Mouse (Mus musculus): ENCODE measurements at regions not wholly inside any gene's neighbourhood (a gene's known extent, or its start where the extent isn't known, plus 50 kb on each side); places are given as distances from the start of the nearest gene placed in this dataset.

DNA sequence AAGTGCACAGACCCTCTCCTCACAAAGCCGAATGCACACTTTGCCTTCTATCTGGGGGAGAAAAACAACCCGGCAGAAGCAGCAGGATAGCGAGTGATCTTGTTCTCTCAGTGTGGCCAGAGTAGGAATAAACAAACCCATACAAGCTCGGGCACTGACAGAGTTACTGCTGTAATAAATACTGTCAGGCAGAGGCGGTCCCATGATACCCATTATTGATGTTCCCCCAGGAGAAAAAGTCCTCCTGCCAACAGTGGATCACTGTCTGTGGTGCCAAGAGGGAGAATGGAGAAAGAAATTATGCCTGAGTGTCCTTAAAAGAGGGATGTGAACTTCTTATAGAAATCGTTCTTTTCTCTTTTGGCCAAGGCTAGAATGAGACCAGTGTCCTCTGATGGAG lies 200.2 kb downstream of the Adra2a start:
- no peak for DNase-seq (ENCODE audit: low read depth, low spot score)

DNA sequence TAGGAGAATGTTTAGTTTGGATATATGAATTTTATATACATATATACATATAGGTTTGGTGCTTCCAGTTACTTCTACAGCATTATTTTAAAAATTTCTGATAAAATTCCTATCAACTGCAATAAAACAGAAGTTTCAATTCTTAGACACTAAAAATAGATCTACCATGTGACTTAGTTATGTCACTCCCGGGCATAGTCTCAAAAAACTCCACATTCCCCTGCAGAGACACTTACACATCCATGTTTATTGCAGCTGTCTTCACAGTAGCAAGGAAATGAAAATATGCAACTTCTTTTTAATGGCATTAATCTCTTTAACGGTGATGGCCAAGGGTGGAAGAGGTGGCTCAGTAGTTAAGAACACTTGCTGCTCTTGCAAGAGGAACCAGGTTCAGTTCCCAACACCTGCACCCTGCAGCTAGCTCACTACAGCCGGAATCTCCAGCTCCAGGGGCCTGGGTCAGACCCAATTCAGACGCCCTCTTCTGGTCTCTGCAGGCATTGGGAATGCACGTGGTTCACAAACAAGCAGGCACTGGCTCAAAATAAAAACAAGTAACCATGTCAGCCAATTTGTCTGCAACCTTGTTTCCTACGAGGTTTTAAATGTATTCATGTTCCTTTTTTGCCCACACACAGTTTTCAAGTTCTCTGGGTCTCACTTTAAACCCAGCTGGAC lies 204.4 kb downstream of the Adra2a start:
- peak; percentile 68 for DNase-seq (ENCODE audit: low read depth, low spot score)

DNA sequence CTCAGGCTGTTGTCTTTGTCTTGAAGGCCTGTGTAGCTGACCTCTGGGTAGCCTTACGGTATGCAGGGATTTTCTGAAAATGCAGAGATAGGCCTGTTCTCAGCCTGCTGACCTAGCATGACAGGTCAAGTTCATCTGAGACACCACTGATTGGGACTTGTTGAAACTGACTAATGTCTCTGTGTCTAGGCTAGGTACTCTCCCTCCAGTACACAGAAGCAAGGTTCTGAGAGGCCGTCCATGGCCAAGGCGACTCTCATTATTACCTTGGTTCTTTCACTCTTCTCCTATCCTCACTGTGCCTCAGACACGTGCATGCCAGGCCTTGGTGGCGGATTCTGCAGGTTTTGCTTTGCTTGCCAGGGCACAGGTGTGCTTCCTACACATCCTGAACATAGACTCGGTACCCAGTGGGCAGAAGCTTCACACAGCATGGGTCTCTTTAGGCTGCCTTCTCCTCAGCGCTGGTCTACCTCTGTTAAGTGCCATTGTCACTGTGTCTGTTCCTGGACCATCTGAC lies 208.3 kb downstream of the Adra2a start:
- no peak for DNase-seq (ENCODE audit: low read depth, low spot score)

DNA sequence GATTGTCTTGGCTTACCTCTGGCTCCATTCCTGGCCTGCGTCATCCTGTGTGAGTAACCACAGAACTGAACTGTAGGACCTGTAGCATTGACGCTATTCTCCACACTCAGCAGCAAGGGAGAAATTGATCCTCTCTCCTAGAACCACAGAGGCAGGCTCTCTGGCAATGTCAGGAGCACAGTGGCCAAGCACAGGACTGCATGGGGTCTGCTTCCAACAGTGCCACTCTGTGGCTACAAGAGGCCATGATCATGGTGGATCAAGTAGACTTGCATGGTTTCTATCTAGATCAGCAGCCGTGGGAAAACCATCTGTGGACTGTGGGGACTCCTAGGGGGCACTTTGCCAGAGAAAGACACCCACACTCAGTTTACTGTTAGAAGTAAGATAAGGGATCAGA lies 213.9 kb downstream of the Adra2a start:
- peak; percentile 23 for DNase-seq (ENCODE audit: low read depth, low spot score)

DNA sequence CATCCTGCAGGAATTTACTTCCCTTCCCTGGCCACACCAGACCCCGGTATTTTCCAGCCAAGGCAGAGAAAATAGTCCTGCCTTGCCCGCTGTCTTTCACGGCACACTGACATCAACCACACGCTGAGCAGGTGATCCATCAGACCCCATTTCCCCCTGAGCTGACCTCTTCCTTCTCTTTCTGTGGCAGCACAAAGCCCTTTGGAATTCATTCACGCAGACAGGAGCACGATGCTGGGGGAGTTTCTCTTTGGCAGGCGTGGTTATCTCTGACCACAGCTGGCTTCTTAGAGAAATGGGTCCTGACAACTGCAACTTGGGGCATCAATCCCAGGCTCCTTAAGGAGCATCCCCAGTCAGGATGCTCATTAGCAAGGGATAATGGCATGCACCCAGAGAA lies 215.2 kb downstream of the Adra2a start:
- DNase-seq (ENCODE audit: low read depth, low spot score): no peak

DNA sequence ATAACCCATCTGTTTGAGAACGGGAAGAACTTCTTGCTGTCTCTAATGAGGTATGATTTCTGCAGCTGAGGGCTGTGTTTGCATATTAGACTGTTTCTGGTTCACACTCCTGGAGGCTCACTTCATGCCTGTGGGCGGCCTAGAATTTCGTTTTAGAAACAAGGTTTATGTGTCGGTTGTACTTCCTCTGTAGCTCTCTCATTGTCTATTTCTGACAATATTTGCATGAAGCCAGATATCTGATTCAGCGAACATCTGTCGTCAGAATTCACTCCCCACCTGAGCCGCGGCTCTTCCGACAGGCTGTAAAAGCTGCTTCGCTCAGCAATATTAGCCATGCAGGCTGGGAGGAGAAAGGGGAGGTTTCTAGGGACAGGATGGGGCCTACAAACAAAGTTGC lies 233.4 kb downstream of the Adra2a start:
- no peak for DNase-seq (ENCODE audit: low read depth, low spot score)

DNA sequence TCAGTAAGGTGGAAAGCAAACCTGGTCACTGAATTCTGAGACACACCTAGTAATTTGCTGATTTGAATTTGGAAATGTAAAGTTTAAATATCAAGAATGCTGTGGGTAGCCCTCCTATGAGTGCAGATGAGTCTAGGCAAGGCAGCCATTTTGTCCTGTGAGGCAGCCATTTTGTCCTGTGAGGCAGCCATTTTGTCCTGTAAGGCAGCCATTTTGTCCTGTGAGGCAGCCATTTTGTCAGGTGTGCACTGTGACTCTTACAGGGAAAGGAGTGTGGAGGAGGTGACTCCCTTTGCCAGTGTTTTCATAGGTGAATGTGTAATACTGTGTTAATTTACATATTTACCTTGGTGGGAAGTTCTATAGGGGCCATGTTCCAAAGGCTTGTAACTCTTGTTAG lies 241.5 kb downstream of the Adra2a start:
- DNase-seq (ENCODE audit: low read depth, low spot score): peak; percentile 43

DNA sequence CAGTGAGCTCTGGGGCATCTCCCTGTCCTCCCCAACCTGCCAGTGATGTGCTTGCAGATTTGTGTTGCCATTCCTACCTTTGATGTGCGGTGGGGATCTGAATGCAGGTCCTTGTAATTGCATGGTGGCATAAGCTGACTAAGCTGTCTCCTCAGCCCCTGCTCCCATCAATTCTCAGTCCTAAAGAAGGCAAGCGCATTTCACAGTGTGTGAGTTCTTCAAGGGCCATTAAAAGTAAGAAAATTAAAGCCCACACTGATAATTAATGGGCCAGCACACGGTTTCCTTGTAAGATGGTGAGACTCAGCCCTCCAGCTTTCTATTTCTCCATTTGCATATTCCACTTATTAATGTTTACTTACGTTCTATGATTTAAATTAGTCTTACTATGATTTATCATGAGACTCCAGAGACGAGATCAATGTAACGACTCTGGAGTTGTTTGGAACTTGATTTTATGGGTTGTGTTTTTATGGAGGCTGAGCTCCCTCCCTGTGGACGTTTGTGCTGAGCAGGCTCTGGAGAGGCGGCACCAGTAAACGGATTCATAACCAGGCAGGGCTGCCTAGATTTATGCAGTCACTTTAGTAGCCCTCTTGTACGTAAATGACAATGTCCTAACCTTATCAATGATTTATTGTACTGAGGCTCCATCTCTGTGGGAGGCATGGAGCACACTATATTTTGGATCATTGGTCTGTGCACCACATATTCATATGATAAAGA lies 253.9 kb downstream of the Adra2a start:
- DNase-seq (ENCODE audit: low read depth, low spot score): no peak

DNA sequence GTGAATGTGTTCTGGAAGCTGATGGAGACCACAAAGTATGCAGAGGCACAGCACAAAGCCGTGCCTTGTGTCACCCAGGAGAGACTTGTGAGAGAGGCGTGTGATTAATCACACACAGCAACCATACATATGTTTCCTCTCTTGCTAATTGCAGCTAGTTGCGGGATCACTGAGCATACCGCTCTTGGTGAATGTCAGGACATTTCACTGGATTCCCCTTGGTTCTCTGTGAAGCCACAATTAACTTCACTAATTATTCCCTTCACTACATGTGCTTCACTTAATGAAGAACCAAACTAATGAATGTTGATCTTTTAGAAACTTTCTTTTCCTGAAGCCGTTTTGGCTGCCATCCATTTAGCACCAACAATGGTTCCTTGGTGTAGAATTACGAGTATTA lies 267.3 kb downstream of the Adra2a start:
- DNase-seq (ENCODE audit: low read depth, low spot score): no peak

DNA sequence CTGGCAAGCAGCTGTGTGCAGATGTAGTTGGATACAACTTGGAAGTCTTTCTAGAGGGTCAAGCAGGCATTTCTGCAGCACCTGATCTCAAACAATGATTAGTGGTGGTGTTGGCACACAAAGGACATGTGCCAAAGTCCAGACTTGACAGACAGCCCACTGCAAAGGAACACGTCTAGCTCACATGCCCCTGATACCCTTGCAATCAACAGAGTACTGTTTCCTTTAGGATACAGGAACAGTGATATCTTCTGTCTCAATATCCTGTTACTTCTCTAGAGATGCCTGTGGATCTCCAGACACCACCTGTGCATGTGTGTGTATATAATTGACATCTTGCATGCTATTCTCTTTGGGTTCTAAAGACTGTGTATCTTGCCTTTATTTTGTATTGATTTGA lies 267.8 kb downstream of the Adra2a start:
- DNase-seq (ENCODE audit: low read depth, low spot score): no peak

DNA sequence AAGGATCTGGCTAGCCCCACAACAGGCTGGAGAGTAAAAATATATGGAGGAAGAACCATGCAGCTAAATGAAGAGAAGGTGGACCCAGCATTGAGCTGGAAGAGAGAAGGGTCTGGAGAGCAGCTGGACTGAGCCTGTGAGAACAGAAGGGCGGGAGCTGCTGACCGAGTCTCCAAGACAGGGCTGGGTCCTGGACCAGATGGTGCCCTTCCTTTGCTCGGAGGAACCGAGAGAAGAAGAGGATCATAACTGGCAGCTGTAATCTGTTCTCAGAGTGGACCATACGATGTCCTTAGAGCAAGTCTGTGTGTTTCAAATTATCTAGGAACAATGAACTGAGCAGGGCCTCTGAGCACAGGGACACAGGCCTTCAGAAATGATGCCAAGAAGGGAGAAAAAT lies 279.3 kb downstream of the Adra2a start:
- no peak for DNase-seq (ENCODE audit: low read depth, low spot score)

DNA sequence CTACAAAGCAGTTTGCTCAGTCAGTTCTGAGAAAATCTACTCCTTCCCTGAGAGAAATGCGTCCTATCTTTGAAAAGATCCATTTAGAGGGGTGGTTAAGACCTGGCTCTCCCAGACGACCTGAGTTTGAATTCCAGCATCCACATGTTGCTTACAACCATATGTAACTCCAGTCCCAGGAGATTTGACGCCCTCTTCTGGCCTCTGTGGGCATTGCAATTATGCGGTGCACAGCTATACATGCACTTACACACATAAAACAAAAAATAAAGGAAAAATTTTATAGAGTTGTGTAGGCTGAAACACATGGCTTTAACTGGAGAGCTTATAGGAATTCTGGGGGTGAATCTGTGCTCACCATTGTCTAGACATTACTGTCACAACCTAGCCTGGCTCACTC lies 281.0 kb downstream of the Adra2a start:
- peak; percentile 48 for DNase-seq (ENCODE audit: low read depth, low spot score)

DNA sequence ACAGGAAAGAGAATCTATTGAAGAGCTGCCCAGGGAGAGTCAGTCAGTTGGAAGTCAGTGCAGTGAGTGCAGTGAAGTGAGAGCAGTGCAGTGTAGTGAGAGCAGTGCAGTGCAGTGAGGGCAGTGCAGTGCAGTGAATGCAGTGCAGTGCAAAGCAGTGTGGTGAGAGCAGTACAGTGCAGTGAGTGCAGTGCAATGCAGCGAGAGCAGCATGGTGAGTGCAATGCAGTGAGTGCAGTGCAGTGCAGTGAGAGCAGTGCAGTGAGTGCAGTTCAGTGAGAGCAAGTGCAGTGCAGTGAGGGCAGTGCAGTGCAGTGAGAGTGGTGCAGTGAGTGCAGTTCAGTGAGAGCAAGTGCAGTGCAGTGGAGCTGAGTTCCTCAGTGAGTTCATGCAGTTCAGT lies 288.2 kb downstream of the Adra2a start:
- DNase-seq (ENCODE audit: low read depth, low spot score): no peak

DNA sequence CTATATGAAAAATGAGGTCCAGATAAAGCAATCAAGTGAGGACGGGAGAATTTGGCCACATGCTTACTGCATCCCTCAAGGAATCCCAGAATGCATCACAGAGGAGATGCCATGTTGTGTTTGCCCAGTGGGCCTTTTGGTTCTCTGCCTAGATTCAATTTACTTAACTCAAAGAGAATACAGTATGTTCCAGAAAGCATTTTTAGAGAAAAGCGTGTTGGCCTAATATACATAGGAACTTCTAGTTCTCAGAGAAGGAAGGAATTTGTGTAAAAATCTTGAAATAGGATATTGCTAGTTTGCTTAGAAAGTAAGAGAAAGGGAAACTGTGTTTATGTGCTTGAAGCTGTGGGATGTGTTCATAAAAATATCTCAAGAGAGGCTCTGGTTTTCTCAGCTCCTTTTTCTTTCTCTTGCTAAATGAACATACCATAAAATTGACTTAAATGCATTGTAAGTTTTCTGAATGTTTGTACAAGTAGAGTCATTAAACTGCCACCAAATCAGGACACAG lies 296.9 kb downstream of the Adra2a start:
- no peak for DNase-seq (ENCODE audit: low read depth, low spot score)

DNA sequence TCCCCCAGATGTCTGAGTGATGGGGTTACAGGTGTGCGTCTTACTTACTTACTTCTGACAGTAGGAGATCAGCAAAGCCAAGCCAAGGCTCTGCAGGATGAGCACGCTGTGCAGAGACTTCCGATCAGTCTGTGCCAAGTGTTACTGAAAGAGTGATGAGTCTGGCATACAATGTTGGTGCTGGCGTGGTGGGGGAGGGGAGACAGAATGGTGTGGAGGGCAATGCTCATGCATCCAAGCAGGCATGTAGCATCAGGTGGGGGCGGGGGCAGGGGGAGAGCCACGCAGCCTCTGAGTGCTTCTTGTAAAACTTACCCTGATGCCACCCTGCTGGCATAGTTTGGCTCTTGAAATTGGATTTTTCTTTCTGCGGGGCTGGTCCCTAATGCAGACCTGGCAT lies 315.8 kb downstream of the Adra2a start:
- DNase-seq (ENCODE audit: low read depth, low spot score): no peak

DNA sequence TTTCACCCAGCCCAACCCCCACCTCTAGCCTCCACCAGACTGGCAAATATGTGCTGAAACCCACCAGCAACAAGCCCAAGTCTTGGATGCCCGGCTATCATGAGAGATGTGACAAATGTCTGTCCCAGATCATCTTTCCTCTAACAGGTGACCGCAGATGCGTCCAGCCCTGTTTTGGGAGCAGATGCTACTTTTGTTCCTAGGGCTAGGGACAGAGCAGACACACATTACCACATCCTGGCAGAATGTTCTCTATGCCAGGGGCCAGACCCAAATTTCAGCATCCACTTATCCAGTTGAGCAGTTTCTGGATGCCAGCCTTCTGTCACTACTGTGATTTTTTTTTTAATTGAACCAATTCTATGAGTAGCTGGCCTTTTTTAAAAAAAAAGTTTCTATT lies 316.7 kb downstream of the Adra2a start:
- no peak for DNase-seq (ENCODE audit: low read depth, low spot score)

DNA sequence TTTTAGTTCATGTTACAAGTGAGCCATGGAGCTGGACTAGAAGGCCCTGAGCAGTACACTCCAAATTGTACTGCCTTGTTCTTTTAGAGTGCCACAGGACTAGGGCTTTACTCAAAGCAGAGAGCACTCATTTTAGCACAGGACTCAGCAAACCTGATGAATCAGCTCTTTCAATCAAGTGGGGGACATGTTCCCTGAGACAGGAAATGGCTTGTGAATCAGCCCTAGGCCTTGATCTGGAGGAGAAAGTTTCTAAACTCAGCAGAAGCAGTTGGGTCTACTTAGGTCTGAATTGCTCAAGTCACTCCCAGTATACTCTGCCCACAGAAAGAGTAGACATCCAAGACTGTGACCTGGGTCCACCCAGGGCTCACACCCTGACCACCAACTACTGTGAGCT lies 341.1 kb downstream of the Adra2a start:
- DNase-seq (ENCODE audit: low read depth, low spot score): no peak

DNA sequence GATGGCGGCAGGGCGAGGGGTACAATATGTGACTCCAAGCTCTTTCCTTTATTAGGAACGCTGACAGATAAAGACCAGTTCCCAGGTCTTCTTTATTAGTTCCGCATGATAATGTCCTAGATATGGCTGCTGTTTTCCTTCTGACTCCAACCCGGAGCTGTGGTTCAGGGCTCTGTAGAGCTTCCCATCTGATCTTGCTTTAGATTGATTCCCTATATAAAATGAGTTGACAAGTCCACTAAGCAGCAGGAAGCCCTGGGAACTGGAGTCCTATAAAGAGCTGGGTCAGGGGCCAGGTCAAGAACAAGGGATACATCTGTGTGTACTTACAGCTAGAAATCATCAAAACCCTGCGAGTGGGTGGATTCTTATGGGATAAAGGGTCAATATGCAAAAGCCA lies 347.5 kb downstream of the Adra2a start:
- no peak for DNase-seq (ENCODE audit: low read depth, low spot score)

DNA sequence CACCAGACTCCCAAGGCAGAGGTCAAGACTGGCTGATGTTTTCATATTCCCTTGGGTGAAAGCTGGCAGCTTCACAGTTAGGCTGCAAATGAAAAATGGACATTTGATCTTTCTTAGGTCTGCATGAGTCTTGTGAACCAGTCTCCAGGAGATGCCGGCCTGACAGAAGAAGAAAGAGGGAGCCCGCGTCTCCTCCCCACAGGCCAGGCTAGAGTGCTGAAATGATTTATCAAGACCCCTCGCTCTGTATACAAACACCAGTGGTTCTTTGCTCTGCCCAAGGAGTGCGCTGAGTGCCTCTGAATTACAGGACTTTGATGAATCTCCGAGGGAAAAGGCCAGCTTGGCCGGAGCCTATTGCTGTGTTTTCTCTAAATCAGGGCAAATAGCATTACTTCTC lies 355.7 kb downstream of the Adra2a start:
- no peak for DNase-seq (ENCODE audit: low read depth, low spot score)

DNA sequence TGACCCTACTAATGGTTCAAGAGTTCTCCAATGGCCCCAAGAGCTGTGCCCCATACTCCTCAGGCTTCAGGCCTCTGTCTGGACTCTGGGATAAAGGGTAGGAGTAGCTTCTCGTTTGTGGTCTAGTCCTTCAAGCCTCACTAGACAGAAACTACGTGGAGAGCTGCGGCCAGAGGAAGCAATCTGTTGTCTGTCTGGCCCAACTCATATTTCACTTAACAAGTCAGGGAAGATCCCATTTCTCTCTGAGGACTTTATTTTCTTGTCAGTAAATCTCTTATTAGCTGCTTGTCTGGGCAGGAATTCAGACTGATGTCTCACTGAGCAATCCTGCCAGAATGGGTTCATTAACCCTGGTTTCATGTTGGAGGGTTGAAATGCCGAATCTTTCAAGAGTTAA lies 364.0 kb downstream of the Adra2a start:
- DNase-seq (ENCODE audit: low read depth, low spot score): no peak

DNA sequence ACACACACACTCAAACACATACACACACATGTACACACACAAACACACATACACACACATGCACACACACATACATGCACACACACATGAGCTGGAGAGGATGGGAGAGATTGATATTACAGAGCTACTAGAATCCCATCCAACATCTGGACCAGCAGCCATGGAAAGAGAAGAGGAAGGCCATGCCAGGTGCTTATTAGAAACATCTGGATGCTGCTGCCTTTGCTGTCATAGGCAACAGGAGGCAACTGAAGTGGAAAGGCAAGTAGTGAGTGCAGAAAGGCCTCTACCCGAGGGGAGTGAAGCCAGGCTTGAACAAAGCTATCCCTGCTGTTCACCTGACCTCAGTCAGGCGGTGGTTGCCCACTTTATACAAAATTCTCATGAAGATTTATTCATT lies 385.1 kb downstream of the Adra2a start:
- DNase-seq (ENCODE audit: low read depth, low spot score): no peak

DNA sequence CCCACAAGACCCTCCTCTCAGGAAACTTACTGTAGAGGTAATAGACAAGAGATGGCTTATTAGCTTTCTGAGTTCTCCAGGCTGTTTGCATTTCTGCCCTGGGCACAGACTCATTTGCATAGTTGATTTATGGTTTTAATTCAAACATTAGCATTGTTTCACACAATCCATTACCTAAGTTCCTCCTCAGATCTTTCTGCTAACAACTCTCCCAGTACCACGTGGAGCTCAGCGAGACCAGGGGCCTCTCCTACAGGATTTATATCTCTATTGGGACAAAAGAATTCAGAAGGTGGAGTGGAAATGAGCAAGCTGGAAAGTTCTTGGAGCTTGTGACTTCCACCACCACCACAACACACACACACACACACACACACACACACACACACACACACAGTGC lies 396.8 kb downstream of the Adra2a start:
- DNase-seq (ENCODE audit: low read depth, low spot score): no peak

Data from ZHBTc4 (cell line).